14 mouse cellular contexts compared by ENCODE assay signal in the genomic region with DNA sequence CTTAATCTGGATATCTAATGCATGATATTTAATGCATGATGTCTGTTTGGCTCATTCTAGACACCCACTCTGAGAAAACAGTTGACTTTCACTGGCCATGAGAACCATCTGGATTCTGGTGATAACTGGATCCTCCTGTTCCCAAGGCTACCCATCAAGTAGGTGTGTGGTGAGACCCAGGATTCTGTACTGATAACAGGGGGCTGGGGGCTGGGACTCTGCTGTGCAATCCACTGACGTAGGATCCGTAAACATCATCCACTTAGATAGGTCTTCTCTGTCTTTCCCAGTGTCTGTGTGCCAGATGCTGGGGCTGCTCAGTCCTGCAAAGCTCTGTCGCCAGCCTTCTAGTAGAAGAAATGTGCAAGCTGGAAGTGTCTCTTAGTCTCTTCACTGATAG.
"Had no signal": no experiment of that assay in that cellular context is flagged by ENCODE, and none has a peak within 500 bp of the region (broad histone marks: within the 10 kb centered on the region; RNA-seq: fewer than 3 reads in every experiment).

No protein-coding gene starts in this region.

- H3K27me3 ChIP-seq: liver, embryonic 15.5 days; midbrain, embryonic 15.5 days; neural tube, embryonic 12.5 days; stomach, embryonic 15.5 days had no signal

- H3K4me2 ChIP-seq: liver, embryonic 15.5 days; lung, embryonic 14.5 days; midbrain, embryonic 12.5 days; midbrain, embryonic 15.5 days; neural tube, embryonic 12.5 days; stomach, embryonic 15.5 days had no signal

- H3K27ac ChIP-seq: liver, embryonic 15.5 days; midbrain, embryonic 12.5 days; midbrain, embryonic 15.5 days; neural tube, embryonic 12.5 days; stomach, embryonic 15.5 days; stomach, postnatal 0 days had no signal

- H3K9ac ChIP-seq: liver, embryonic 15.5 days; lung, embryonic 14.5 days; midbrain, embryonic 12.5 days; midbrain, embryonic 15.5 days; neural tube, embryonic 12.5 days; stomach, embryonic 15.5 days had no signal

- DNase-seq: lung, adult 18-20 months; lung, embryonic 14.5 days; lung, postnatal 10 days; lung, postnatal 4 days; right cerebral cortex, postnatal 14 days; thymus, adult 2 months; thymus, postnatal 25 days; thymus, postnatal 4 days had no signal

- ATAC-seq: midbrain, embryonic 15.5 days had no signal

- H3K36me3 ChIP-seq: liver, embryonic 15.5 days; midbrain, embryonic 12.5 days; midbrain, embryonic 15.5 days; neural tube, embryonic 12.5 days; stomach, embryonic 15.5 days had no signal

- H3K9me3 ChIP-seq: liver, embryonic 15.5 days; midbrain, embryonic 12.5 days; midbrain, embryonic 15.5 days; neural tube, embryonic 12.5 days; stomach, embryonic 15.5 days had no signal

- H3K4me3 ChIP-seq: liver, embryonic 15.5 days; midbrain, embryonic 12.5 days; midbrain, embryonic 15.5 days; neural tube, embryonic 12.5 days; stomach, embryonic 15.5 days had no signal

- H3K4me1 ChIP-seq: liver, embryonic 15.5 days; midbrain, embryonic 12.5 days; midbrain, embryonic 15.5 days; neural tube, embryonic 12.5 days; stomach, embryonic 15.5 days had no signal
